Mouse (Mus musculus) embryonic facial prominence, embryonic 15.5 days (tissue): ENCODE results near the gene Trpm3. TPM values are rescaled to one million over a fixed set of nuclear protein-coding genes. Genes with fewer than 3 reads are reported as not detected.

Experiments used
- ATAC-seq: fragments of 200-750 bp; cut with Nextera tagmentation; 2 replicates; pipeline ENCODE4 v1.8.0; 2017; ENCODE audit warnings: low read depth, moderate TSS enrichment; ENCODE audit not compliant: insufficient number of reproducible peaks, low FRiP score, low TSS enrichment
- H3K27ac ChIP-seq: fragments of 300-500 bp; sonication (generic); replicated peaks from 2 replicates; pipeline ENCODE4 v1.5.1; 2015; ENCODE audit warnings: mild to moderate bottlenecking, inconsistent platforms
- H3K27me3 ChIP-seq: fragments of 300-500 bp; sonication (generic); 2 replicates; pipeline ENCODE4 v1.6.1; 2015; ENCODE audit warnings: inconsistent platforms
- H3K36me3 ChIP-seq: fragments of 300-500 bp; sonication (generic); 2 replicates; pipeline ENCODE4 v1.6.1; 2015; ENCODE audit warnings: mild to moderate bottlenecking, inconsistent platforms
- H3K4me1 ChIP-seq: fragments of 300-500 bp; sonication (generic); 2 replicates; pipeline ENCODE4 v1.6.1; 2015; ENCODE audit warnings: inconsistent platforms
- H3K4me2 ChIP-seq: fragments of 300-500 bp; sonication (generic); replicated peaks from 2 replicates; pipeline ENCODE4 v1.6.1; 2015; ENCODE audit warnings: mild to moderate bottlenecking, inconsistent platforms
- H3K4me3 ChIP-seq: fragments of 300-500 bp; sonication (generic); replicated peaks from 2 replicates; pipeline ENCODE4 v1.5.1; 2015; ENCODE audit warnings: mild to moderate bottlenecking, inconsistent platforms
- H3K9ac ChIP-seq: fragments of 300-500 bp; sonication (generic); 2 replicates; pipeline ENCODE4 v1.6.1; 2015; ENCODE audit warnings: inconsistent platforms
- H3K9me3 ChIP-seq: fragments of 300-500 bp; sonication (generic); replicated peaks from 2 replicates; pipeline ENCODE4 v1.6.1; 2016; ENCODE audit warnings: inconsistent platforms
- WGBS: fragments of 180-500 bp; shearing (Covaris S2); methylation state at CpG from one replicate; pipeline ENCODE4 v1.1.7; 2015; 5-methylcytosine and 5-hydroxymethylcytosine counted together
- polyA plus RNA-seq: library from polyadenylated mRNA; unstranded; fragments of >200 nt; fragmentation: Nextera tagmentation; extraction: Ambion mirVana; gene quantifications from 2 replicates; pipeline ENCODE4 v1.2.1, GENCODE M21; 2015

Trpm3 gene
- polyA plus RNA-seq, 1 experiment from 2014 or later: 2.6 TPM

DNA sequence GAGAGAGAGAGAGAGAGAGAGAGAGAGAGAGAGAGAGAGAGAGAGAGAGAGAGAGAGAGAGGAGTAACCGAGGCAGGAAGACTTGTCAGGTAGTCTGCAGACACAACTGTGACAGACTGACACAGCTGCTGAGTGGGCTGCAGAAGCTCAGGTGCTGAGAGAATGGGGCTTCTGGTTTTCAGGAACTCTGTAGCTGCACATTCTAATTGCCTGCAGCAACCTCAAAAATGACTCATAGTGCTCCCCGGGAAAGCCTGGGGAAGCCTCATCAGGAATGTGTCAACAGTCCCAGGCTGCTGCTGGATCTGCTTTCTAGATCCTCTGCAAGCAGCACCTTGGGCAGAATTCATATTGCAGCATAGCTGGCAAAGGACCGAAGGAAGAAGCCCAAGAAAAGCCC, 457.9 kb downstream of the Trpm3 start:
- H3K9ac ChIP-seq: no peak overlapping the region
- no peaks in the 10 kb centered on the region for H3K36me3 ChIP-seq
- no peak overlapping the region for H3K4me3 ChIP-seq
- no peaks in the 10 kb centered on the region for H3K9me3 ChIP-seq
- no peak overlapping the region for H3K4me2 ChIP-seq
- H3K27me3 ChIP-seq: no peaks in the 10 kb centered on the region
- H3K4me1 ChIP-seq: 0 out of 2 replicates have a peak, but pooled peaks cover 4% of the 10 kb centered on the region
- ATAC-seq: no peak
- 36% methylated on average over 3 of the region's 3 CpGs for WGBS
- H3K27ac ChIP-seq: no peak overlapping the region

- no peaks in the 10 kb centered on the region for H3K36me3 ChIP-seq
- no peak overlapping the region for H3K4me2 ChIP-seq
- no peaks in the 10 kb centered on the region for H3K4me1 ChIP-seq
- H3K27me3 ChIP-seq: no peaks in the 10 kb centered on the region
- no peak overlapping the region for H3K4me3 ChIP-seq
- no peaks in the 10 kb centered on the region for H3K9me3 ChIP-seq
- no peak overlapping the region for H3K27ac ChIP-seq
- no peak overlapping the region for H3K9ac ChIP-seq
- no peak for ATAC-seq
- WGBS: 27% methylated on average over 4 of the region's 4 CpGs
These were observed 465.5 kb downstream of the Trpm3 start for GRCm38 (mm10) chr19:22604322-22604721.

DNA sequence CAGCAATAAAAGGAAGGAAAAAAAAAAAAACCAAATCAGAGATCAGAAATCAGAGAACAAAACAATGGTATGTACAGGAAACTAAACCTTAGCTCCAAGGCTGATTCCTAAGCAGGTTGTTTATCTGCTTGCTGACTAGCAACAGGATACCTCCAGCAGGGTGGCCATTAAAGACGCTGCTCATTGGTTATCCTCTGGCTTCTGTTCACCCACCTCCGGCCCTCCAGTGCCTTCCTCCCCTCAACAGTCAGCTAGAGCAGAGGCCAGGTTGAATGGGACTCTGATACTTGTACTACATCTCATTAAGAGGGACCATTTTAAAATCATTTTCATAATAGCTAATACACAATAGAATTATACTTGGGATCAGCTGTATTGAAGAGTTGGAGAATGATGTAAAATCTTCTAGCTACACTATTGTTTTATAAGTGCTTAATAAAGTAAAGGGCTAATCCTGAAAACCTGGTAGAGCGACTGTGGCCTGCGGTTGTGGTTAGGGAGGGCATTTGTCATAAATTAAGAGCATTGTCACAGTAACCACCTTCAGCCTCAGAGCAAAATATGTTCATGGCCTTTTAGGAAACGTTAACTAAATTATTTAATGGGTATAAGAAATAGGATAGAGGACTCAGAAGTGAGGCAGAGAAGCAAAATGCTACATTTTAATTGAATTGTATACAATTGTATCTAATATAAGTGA, 469.3 kb downstream of the Trpm3 start:
- ATAC-seq: no peak
- 59% methylated on average over 5 of the region's 5 CpGs for WGBS
- H3K4me1 ChIP-seq: no peaks in the 10 kb centered on the region

DNA sequence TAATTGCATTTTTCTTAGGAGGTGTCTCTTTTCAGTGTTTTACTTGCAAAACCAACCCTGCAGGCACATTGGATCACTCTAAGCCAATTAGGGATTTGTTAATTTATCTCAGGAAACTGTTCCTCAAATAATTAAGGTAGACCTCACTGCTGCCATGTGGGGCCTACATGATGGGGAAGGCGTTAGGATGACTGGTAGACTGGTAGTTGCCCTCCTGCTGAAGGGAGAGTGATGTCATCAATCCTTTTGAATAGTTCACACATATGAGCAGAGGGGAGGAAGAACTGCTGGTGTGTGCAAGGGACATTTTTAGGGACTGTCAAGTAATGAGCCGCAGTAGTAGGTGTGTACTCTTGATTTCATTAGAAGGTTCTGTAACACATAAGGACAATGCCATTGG, 472.8 kb downstream of the Trpm3 start:
- ATAC-seq: no peak
- no peaks in the 10 kb centered on the region for H3K27me3 ChIP-seq
- no peaks in the 10 kb centered on the region for H3K9me3 ChIP-seq
- no peaks in the 10 kb centered on the region for H3K36me3 ChIP-seq
- WGBS: 79% methylated on average over 2 of the region's 2 CpGs
- no peaks in the 10 kb centered on the region for H3K4me1 ChIP-seq
- no peak overlapping the region for H3K4me3 ChIP-seq
- no peak overlapping the region for H3K4me2 ChIP-seq
- H3K9ac ChIP-seq: no peak overlapping the region
- no peak overlapping the region for H3K27ac ChIP-seq

More for the DNA sequence above, 469.3 kb downstream of the Trpm3 start:
- H3K27ac ChIP-seq: no peak overlapping the region
- H3K4me2 ChIP-seq: no peak overlapping the region
- no peaks in the 10 kb centered on the region for H3K36me3 ChIP-seq
- no peak overlapping the region for H3K9ac ChIP-seq
- no peaks in the 10 kb centered on the region for H3K9me3 ChIP-seq
- no peaks in the 10 kb centered on the region for H3K27me3 ChIP-seq
- no peak overlapping the region for H3K4me3 ChIP-seq

DNA sequence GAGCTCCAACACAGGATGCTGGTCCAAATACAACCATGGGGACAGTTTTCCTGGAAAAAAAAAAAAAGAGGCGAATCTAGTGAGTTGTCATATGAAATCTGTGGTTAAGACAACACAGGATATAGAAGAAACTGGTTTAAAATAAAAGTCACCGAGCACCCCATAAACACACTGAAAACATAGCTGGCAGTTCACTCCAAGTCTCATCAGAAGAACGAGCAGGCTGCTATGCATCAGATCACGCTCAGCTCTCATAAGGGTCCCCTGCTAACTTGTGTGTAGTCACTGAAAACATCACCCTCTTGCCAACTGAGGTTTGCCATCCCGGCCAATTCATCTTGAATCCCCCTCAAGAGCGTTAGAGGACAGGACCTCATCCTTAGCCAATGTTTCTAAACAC, 476.5 kb downstream of the Trpm3 start:
- H3K27ac ChIP-seq: no peak overlapping the region
- no peaks in the 10 kb centered on the region for H3K27me3 ChIP-seq
- H3K4me1 ChIP-seq: no peaks in the 10 kb centered on the region
- no peak overlapping the region for H3K4me3 ChIP-seq
- no peak for ATAC-seq
- no peak overlapping the region for H3K9ac ChIP-seq
- no peak overlapping the region for H3K4me2 ChIP-seq
- 84% methylated on average over 6 of the region's 6 CpGs for WGBS
- H3K36me3 ChIP-seq: no peaks in the 10 kb centered on the region
- no peaks in the 10 kb centered on the region for H3K9me3 ChIP-seq

- no peaks in the 10 kb centered on the region for H3K4me1 ChIP-seq
- 50% methylated on average over 3 of the region's 3 CpGs for WGBS
- ATAC-seq: no peak
- no peak overlapping the region for H3K27ac ChIP-seq
- no peak overlapping the region for H3K4me2 ChIP-seq
- no peak overlapping the region for H3K9ac ChIP-seq
- no peaks in the 10 kb centered on the region for H3K36me3 ChIP-seq
- H3K27me3 ChIP-seq: no peaks in the 10 kb centered on the region
- no peaks in the 10 kb centered on the region for H3K9me3 ChIP-seq
- no peak overlapping the region for H3K4me3 ChIP-seq
These were observed 486.1 kb downstream of the Trpm3 start for GRCm38 (mm10) chr19:22624801-22625513.

DNA sequence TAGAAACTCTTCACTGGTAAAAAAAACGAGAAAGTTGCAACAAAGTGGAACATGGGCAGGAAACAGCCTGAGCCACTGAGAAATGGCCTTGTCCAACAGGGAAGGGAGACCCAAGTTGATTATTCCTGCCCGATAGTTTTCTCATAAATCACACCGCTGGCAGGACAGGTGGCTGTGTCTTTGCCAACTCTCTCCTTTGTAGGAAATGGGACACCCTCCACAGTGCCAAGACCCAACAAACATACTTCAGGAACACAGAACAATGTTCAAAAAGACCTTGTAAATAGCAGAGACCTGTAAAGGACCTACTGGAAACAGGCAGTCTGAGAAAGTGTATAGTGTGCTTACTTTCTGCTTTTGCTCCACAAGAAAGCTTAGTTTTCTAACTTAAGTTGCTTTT, 490.0 kb downstream of the Trpm3 start:
- WGBS: 82% methylated on average over 3 of the region's 3 CpGs
- H3K9me3 ChIP-seq: no peaks in the 10 kb centered on the region
- H3K4me2 ChIP-seq: no peak overlapping the region
- no peaks in the 10 kb centered on the region for H3K27me3 ChIP-seq
- no peak for ATAC-seq
- no peak overlapping the region for H3K9ac ChIP-seq
- H3K4me3 ChIP-seq: no peak overlapping the region
- no peaks in the 10 kb centered on the region for H3K4me1 ChIP-seq
- no peak overlapping the region for H3K27ac ChIP-seq
- H3K36me3 ChIP-seq: no peaks in the 10 kb centered on the region

GRCm38 (mm10) chr19:22631316-22631715, 492.5 kb downstream of the Trpm3 start:
- Histone ChIP-seq H3K27ac (no peak overlapping the region), H3K4me2 (no peak overlapping the region), H3K9ac (no peak overlapping the region), H3K36me3 (no peaks in the 10 kb centered on the region), H3K27me3 (no peaks in the 10 kb centered on the region), H3K4me3 (no peak overlapping the region), H3K9me3 (no peaks in the 10 kb centered on the region), H3K4me1 (no peaks in the 10 kb centered on the region)
- 55% methylated on average over 6 of the region's 6 CpGs for WGBS
- no peak for ATAC-seq

- Histone ChIP-seq H3K4me3 (no peak overlapping the region), H3K4me2 (no peak overlapping the region), H3K9me3 (no peaks in the 10 kb centered on the region), H3K27ac (no peak overlapping the region), H3K27me3 (no peaks in the 10 kb centered on the region), H3K9ac (no peak overlapping the region), H3K36me3 (no peaks in the 10 kb centered on the region), H3K4me1 (no peaks in the 10 kb centered on the region)
- WGBS: 25% methylated on average over 10 of the region's 10 CpGs
- no peak for ATAC-seq
These were observed 496.8 kb downstream of the Trpm3 start for GRCm38 (mm10) chr19:22635635-22636034.

- no peak for ATAC-seq
- Histone ChIP-seq H3K9me3 (no peaks in the 10 kb centered on the region), H3K4me3 (no peak overlapping the region), H3K27me3 (no peaks in the 10 kb centered on the region), H3K4me2 (no peak overlapping the region), H3K9ac (no peak overlapping the region), H3K36me3 (no peaks in the 10 kb centered on the region), H3K4me1 (no peaks in the 10 kb centered on the region), H3K27ac (no peak overlapping the region)
- WGBS: 81% methylated on average over 2 of the region's 2 CpGs
These were observed 498.9 kb downstream of the Trpm3 start for GRCm38 (mm10) chr19:22637786-22638185.

DNA sequence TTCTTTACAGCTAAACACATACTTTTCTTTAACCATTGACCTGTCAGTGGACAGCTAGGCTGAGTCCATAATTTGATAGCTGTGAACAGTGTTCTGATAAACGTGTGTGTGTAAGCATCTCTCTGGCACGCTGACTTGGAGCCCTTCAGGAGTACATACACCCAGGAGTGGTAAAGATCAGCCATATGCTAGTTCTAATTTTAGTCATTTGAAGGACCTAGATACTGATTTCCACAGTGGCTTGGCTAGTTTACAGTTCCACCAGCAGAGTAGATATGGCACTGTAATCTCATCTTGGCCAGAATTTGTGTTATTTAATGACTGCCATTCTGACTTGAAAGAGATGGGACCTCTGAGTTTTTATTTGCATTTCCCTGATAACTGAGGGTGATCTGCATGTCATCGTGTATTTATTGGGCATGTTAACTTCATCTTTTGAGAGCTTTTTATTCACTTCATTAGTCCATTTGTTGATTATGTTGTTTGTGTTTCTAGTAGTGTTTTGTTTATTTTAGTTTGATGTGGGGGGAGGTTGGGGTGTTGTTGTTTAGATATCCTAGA, 499.6 kb downstream of the Trpm3 start:
- WGBS: 76% methylated on average over 3 of the region's 3 CpGs
- Histone ChIP-seq H3K36me3 (no peaks in the 10 kb centered on the region), H3K27ac (no peak overlapping the region), H3K4me1 (no peaks in the 10 kb centered on the region), H3K9me3 (no peaks in the 10 kb centered on the region), H3K4me3 (no peak overlapping the region), H3K4me2 (no peak overlapping the region), H3K9ac (no peak overlapping the region), H3K27me3 (no peaks in the 10 kb centered on the region)
- no peak for ATAC-seq
